Mouse (Mus musculus) testis, postnatal 14 days (tissue): ENCODE data around the gene Odf3l2.

Experiments
- DNase-seq: peaks from one replicate; pipeline ENCODE4 v3.0.0; 2021; ENCODE audit warnings: low spot score

The Odf3l2 gene

DNA sequence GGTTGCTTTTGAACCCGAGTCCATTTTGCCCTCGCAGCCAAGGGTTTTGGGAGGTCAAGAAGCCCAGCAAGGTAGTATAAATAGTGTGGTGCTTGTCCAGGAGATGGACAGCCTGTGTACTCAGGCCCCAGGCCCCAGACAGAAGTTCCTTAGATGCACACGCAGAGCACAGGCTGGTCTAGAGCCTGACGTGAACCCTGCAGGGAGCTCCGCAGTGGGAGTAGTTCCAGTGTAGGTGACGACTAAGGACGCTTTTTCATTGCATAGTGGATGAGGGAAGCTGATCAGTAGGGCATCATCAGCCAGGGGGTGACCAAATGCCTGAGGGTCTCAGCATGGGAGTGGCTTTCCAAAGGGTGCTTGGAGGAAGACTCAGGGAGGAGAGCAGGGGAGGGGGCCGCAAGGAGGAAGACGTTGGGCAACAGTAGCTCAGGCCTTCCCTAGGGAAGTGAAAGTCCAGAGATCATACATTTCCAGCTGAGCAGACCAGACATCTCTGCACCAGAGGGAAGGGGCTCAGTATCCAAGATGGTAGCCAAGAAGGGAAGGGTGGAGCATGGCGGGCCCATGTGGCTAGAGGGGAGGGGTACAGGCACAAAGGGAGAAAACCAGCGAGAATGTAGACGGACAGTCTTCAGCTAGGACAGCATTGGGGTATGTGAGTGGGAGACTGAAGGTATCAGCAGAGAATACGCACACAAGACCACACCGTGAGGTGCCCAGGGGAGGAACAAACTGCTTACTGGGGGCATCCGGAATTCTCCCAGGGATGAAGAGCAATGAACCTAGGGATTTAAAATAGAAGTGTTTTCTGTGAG is 24.7 kb upstream of the Odf3l2 start:
- no peak for DNase-seq

GRCm38 (mm10) chr10:79669576-79670057 is 24.1 kb upstream of the Odf3l2 start:
- peak; percentile 90 for DNase-seq

- peak; percentile 89 for DNase-seq
These were observed 23.4 kb upstream of the Odf3l2 start, which contains the start of gene Tpgs1 for GRCm38 (mm10) chr10:79668771-79669575. TSS of gene Tpgs1 (plus strand) at chr10:79669369.

DNA sequence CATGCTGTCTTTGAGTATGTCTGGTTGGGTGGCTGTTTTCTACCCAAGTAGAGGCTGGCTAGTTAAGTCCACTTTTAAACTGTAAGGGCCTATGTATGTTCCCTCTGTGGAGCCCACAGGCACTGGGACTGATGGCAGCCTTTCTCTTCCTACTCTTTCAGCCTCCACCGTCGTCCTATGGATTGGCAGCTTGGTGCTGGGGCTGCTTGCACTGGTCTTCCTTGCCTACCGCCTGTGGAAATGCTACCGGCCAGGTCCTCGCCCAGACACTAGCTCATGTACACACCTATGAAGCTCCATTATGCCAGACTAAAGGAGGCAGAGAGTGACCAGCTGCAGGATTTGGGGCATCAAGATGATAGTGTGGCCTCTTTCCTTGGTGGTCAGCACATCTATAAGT is 22.5 kb upstream of the Odf3l2 start:
- no peak for DNase-seq

GRCm38 (mm10) chr10:79666493-79666892 is 21.0 kb upstream of the Odf3l2 start:
- DNase-seq: no peak

- no peak for DNase-seq
These were observed 19.5 kb upstream of the Odf3l2 start for GRCm38 (mm10) chr10:79665051-79665450.

DNA sequence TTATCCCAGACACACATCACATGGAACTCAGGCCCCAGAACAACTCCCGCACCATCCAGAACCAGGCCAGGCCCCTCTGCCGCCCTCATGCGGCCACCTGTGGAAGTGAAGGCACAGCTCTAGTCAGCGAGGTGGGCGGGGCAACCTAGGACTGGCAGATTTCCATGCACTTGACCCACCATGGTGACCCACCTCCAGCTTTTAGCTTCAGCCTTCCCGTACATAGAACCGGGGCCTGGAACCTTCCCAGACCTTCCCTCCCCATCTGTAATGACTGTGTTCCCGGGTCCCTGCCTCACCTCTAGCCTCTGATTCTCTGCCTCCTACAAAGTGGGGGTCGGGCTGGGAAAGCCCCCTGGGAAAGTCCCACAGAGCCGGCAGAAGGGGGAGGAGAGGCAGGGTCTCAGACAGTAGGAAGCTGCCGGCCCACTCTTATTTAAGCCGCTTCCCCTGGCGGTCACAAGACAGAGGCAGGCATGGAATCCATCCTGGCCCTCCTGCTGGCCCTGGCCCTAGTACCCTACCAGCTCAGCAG is 18.7 kb upstream of the Odf3l2 start, which contains the start of gene Madcam1:
Gene Madcam1, plus strand, starts transcription at position 429 of the 535 bp plus-strand sequence.
- peak; percentile 61 for DNase-seq

DNA sequence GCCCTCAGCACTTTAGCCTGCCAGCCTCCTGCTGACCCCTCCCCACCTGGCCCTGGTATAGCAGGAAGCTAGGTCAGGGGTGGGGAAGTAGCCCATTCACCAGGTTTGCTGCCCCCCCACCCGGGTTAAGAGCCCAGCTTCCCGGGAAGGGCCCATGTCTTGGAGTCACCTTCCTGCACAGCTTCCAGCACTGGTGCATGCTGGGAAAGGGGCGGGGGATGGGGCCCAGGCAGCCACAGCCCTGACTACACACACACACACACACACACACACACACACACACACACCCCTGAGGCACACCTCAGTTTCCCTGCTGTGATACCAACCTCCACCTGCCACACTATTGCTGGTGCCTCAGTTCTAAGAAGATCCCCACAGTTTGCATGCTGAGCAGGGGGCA is 16.3 kb upstream of the Odf3l2 start:
- no peak for DNase-seq

DNA sequence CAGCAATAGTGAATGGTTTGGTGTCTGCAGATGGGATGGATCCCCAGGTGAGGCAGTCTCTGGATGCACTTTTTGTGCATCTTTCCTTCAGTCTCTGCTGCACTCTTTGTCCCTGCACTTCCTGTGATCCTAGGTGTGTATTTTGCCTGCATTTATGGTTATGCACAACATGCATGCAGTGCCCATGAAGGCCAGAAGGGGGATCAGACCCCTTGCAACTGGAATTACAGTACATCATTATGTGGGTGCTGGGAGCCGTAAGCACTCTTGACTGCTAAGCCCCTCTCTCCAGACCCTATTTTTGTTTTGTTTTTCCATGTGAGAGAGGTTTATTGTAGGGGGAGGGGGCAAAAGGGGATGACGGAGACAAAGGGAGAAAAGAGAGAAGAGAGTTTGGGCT is 14.8 kb upstream of the Odf3l2 start:
- no peak for DNase-seq

GRCm38 (mm10) chr10:79658829-79659228 is 13.3 kb upstream of the Odf3l2 start:
- no peak for DNase-seq

- DNase-seq: no peak
These were observed 9.4 kb upstream of the Odf3l2 start for GRCm38 (mm10) chr10:79654946-79655395.

DNA sequence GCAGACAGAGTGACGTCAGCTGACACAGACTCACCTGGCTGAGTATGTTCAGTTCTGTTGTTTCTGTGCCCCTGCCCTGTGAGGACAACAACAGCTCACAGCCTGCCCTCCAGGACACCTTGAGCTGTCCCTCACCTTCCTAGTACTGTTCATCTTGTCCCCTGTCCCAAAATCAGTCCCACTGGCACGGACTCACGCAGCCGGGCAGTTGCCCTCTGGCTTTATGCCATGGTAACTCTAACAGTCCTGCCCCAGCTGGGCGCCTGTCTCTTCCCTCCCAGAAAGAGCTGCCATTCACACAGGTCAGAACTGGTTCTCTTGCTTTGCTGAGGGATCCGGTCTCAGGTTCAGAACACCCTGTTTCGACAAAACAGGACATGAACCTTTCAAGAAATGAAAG is 7.3 kb upstream of the Odf3l2 start:
- DNase-seq: no peak

GRCm38 (mm10) chr10:79649070-79649751 is 3.7 kb upstream of the Odf3l2 start:
- DNase-seq: peak; percentile 60

DNA sequence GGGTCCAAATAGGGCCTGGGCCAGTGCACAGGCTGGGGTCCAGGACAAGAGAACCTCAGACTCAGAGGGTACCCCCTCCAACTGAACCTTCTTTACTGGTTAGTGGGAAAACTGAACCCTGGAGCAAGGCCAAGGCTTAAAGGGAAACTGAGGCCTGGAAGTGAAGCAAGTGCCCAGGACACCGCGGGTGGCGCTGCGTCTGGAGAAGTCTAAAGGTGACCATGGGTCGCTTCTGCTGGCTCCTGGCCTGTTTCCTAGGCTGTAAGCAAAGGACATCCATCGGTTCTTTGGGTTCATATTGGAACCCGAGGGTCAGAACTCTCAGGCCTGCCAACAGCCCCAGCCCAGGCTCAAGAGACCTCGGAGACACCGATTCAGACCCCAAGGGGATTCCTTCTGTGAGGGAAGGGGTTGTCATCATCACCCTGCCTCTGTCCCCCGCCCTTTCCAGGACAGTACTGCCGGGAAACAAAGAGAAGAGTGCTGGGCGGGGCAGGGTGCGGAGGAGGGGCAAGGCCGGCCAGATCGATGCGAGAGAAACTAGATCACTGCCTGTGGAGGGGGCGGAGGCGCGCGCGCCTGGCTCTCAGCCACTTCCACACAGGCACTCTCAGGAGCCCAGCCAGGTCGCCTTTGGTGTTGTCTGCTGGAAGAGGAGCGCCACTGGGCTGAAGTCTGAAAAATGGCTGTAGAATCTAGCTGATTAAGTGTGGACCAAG is 6.9 kb downstream of the Odf3l2 start:
- peak; percentile 69 for DNase-seq

- DNase-seq: peak; percentile 71
These were observed 8.1 kb downstream of the Odf3l2 start, which contains the start of gene Shc2 for GRCm38 (mm10) chr10:79637128-79638110. TSS of gene Shc2 (minus strand) at chr10:79637918.

DNA sequence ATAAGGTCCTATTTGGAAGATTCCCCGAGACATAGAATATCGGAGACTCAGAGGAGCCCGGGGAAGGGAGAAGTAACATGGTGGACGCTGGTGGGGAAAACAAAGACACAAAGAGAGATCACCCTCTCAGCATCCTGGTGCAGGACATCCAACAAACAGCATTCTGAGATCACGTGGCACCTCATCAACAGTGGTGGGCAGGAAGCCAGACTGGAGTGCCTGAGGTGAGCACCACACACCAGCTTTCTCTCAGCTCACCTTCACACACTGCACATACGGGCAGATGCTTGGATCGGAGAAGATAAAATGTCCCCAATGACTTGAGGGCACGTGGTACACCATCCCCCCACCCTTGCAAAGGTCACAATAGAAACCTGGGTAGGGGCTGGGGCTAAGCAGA is 9.3 kb downstream of the Odf3l2 start:
- DNase-seq: no peak

DNA sequence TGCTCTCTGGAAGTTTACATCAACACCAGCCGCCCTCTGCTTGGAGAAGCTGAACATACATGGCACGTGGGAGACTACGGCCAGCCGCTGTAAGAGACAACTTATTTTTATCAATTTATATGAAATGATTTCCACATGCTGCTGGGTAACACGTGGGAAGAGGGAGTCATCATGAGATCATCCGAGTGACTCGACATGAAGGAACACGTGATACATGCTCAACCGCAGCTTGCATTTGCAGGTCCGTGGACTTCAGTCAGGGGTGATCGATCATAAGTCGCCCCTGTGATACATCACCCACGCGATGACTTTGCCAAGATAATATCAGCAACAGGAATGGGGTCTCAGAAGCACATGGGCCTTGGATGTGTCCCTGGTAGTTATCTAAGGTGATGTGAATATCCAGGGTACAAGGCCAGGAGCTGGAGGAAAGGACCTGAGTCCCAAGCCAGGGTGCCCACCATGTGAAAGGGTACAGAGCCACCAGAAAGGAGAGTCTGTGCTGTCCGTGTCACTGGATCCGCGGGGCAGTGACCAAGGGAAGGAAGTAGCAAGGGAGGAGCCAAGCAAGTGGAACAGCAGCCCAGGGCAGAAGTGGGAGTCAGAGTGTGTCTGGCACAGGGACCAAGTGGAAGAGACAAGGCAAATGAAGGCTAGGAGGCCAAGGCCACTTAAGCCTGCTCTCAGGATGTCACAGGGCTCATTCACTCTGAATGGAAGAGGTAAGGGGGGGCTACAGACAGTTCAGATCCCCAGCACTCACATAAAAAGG is 12.3 kb downstream of the Odf3l2 start:
- peak; percentile 60 for DNase-seq

- DNase-seq: no peak
These were observed 14.1 kb downstream of the Odf3l2 start for GRCm38 (mm10) chr10:79631432-79631831.

DNA sequence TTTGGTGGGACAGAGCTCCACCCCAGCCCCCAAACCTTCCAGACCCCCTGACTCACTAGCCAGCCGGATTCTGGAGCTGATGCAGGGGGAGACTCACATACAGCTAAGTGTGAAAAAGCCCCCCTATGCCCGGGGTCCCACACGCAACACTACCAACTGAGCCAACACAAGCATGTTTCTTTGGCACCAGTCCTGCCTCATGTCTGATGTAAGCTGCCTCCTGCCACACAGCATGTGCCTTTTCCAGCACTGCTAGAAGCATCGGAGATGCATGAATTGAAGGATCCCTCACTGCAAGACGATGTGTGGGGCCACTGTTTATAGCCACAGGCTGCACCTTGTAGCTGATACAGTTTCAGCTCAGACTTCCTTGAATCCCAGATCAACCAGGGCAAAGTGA is 17.2 kb downstream of the Odf3l2 start:
- no peak for DNase-seq
